21 mouse cellular contexts compared by ENCODE assay signal in the genomic region with DNA sequence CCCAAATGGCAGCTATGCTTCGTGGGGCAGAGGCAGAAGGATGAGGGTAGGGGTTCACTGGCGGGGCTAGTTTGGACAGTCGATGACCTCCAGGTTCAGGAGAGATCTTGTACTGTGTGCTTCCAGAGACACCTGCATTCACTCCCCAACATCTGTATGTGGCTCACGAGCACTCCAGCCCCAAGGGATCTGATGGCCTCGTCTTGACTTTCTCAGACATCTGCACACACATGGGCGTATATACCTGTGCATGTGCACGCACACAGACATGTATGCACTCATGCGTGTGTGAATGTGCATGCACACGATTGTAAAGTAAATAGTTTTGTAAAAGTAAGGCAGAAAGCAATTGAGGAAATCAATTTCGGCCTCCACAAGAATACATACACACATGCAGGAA.
DNase-seq lines count a peak whose midpoint lies in the region; ATAC-seq and TF ChIP-seq lines count a peak whose summit lies in the region.
"Had no signal": no experiment of that assay in that cellular context is flagged by ENCODE, and none has a peak within 500 bp of the region (broad histone marks: within the 10 kb centered on the region; RNA-seq: fewer than 3 reads in every experiment).

No protein-coding gene starts in this region.

- TF ChIP-seq POLR2A in heart, adult 2 months (IDR thresholded peaks at IDR 0.05; ENCODE audit: insufficient read depth, low read depth, low read length): no peak
- TF ChIP-seq POLR2A in kidney, adult 2 months (IDR thresholded peaks at IDR 0.05; ENCODE audit: low read depth, low read length): no peak
- TF ChIP-seq POLR2A in ES-Bruce4 (IDR thresholded peaks at IDR 0.05; ENCODE audit: insufficient read depth, low read length): no peak

- TF ChIP-seq EP300 in heart, adult 2 months (IDR thresholded peaks at IDR 0.05; ENCODE audit: insufficient read depth, low read depth, low read length): no peak
- no peak for TF ChIP-seq EP300 in ES-Bruce4 (IDR thresholded peaks at IDR 0.05; ENCODE audit: insufficient read depth, low read depth, low read length)

- H3K4me1 ChIP-seq in heart, embryonic 10.5 days: peaks cover 10% of the 10 kb centered on the region
- no peaks in the 10 kb centered on the region; the same call in 1 of the 2 replicates for H3K4me1 ChIP-seq in heart, adult 2 months (ENCODE audit: control insufficient read depth, insufficient read depth, low read length)
- H3K4me1 ChIP-seq in kidney, embryonic 15.5 days: peaks cover 15% of the 10 kb centered on the region; the same call in 1 of the 2 replicates
- H3K4me1 ChIP-seq in kidney, adult 2 months (ENCODE audit: control insufficient read depth, insufficient read depth, low read length): no peaks in the 10 kb centered on the region
- peaks cover 8% of the 10 kb centered on the region for H3K4me1 ChIP-seq in ES-Bruce4 (ENCODE audit: control insufficient read depth, insufficient read depth, low read length)
- H3K4me1 ChIP-seq in embryonic facial prominence, embryonic 13.5 days: peaks cover 13% of the 10 kb centered on the region
- H3K4me1 ChIP-seq: liver, embryonic 13.5 days had no signal

- peak overlapping the region; percentile 38; the same call in 1 of the 2 replicates for H3K4me2 ChIP-seq in kidney, embryonic 15.5 days
- 0 out of 2 replicates have a peak overlapping the region, but pooled peaks have one; percentile 5 for H3K4me2 ChIP-seq in embryonic facial prominence, embryonic 13.5 days
- H3K4me2 ChIP-seq: liver, embryonic 13.5 days had no signal

- no peak for TF ChIP-seq CTCF in heart, adult 2 months (IDR thresholded peaks at IDR 0.05)
- TF ChIP-seq CTCF in kidney, adult 2 months (conservative IDR thresholded peaks at IDR 0.05; ENCODE audit: insufficient read depth, insufficient read length, low read depth, low read length): no peak
- no peak for TF ChIP-seq CTCF in ES-Bruce4 (IDR thresholded peaks at IDR 0.05; ENCODE audit: low read depth, low read length)

- no peak overlapping the region for H3K27ac ChIP-seq in heart, embryonic 10.5 days
- no peak overlapping the region for H3K27ac ChIP-seq in heart, adult 2 months
- no peak overlapping the region for H3K27ac ChIP-seq in kidney, embryonic 15.5 days
- H3K27ac ChIP-seq in kidney, adult 2 months (ENCODE audit: insufficient read depth, low read depth, low read length): no peak overlapping the region
- H3K27ac ChIP-seq in ES-Bruce4 (ENCODE audit: insufficient read depth, low read length): no peak overlapping the region
- H3K27ac ChIP-seq in embryonic facial prominence, embryonic 13.5 days: no peak overlapping the region
- H3K27ac ChIP-seq: embryonic facial prominence, embryonic 12.5 days; hindbrain, postnatal 0 days; liver, embryonic 13.5 days had no signal

- H3K9me3 ChIP-seq in heart, embryonic 10.5 days: no peaks in the 10 kb centered on the region
- H3K9me3 ChIP-seq in kidney, embryonic 15.5 days (replicated peaks): no peaks in the 10 kb centered on the region
- no peaks in the 10 kb centered on the region for H3K9me3 ChIP-seq in ES-Bruce4 (replicated peaks; ENCODE audit: control insufficient read depth, insufficient read depth, low read length, poor library complexity, severe bottlenecking)
- no peaks in the 10 kb centered on the region for H3K9me3 ChIP-seq in embryonic facial prominence, embryonic 13.5 days
- H3K9me3 ChIP-seq: embryonic facial prominence, embryonic 12.5 days; liver, embryonic 13.5 days had no signal

- H3K36me3 ChIP-seq in heart, embryonic 10.5 days: no peaks in the 10 kb centered on the region
- no peaks in the 10 kb centered on the region for H3K36me3 ChIP-seq in heart, adult 2 months (ENCODE audit: control insufficient read depth, insufficient read depth, low read length)
- no peaks in the 10 kb centered on the region for H3K36me3 ChIP-seq in kidney, embryonic 15.5 days
- no peaks in the 10 kb centered on the region for H3K36me3 ChIP-seq in kidney, adult 2 months (ENCODE audit: control insufficient read depth, insufficient read depth, low read length)
- H3K36me3 ChIP-seq in ES-Bruce4 (ENCODE audit: control insufficient read depth, insufficient read depth, low read length, poor library complexity, severe bottlenecking): no peaks in the 10 kb centered on the region
- no peaks in the 10 kb centered on the region for H3K36me3 ChIP-seq in embryonic facial prominence, embryonic 13.5 days
- H3K36me3 ChIP-seq: embryonic facial prominence, embryonic 12.5 days; liver, embryonic 13.5 days had no signal

- H3K9ac ChIP-seq in heart, adult 2 months (ENCODE audit: low read depth, low read length): no peak overlapping the region
- no peak overlapping the region for H3K9ac ChIP-seq in kidney, embryonic 15.5 days
- peak overlapping the region; percentile 26 for H3K9ac ChIP-seq in ES-Bruce4 (ENCODE audit: low read depth, poor library complexity, severe bottlenecking)
- H3K9ac ChIP-seq in embryonic facial prominence, embryonic 13.5 days: no peak overlapping the region
- H3K9ac ChIP-seq: embryonic facial prominence, embryonic 12.5 days; liver, embryonic 13.5 days; lung, embryonic 14.5 days had no signal

- DNase-seq in heart, embryonic 10.5 days (ENCODE audit: low spot score): no peak
- DNase-seq in heart, adult 2 months: no peak
- DNase-seq in kidney, adult 2 months: no peak
- DNase-seq in retina, postnatal 1 day: no peak
- DNase-seq: adrenal gland, adult 8-10 months; cerebellum, adult 8-10 months; gastrocnemius, postnatal 25 days; kidney, postnatal 10 days; layer of hippocampus, postnatal 36 days; liver, embryonic 13.5 days; lung, embryonic 14.5 days; right cerebral cortex, postnatal 25 days; thymus, postnatal 36 days had no signal

- 38% methylated on average over 10 of the region's 10 CpGs for WGBS in heart, embryonic 10.5 days
- WGBS in heart, adult 2 months: 81% methylated on average over 10 of the region's 10 CpGs
- 51% methylated on average over 10 of the region's 10 CpGs for WGBS in kidney, embryonic 15.5 days
- WGBS in kidney, adult 2 months: 75% methylated on average over 10 of the region's 10 CpGs
- WGBS in embryonic facial prominence, embryonic 13.5 days: 32% methylated on average over 10 of the region's 10 CpGs

- intact Hi-C loops in heart, adult 2 months (cut with DNase I): no loop called here

- H3K4me3 ChIP-seq in heart, embryonic 10.5 days: peak overlapping the region; percentile 50
- no peak overlapping the region for H3K4me3 ChIP-seq in heart, adult 2 months
- no peak overlapping the region for H3K4me3 ChIP-seq in kidney, embryonic 15.5 days (replicated peaks)
- no peak overlapping the region for H3K4me3 ChIP-seq in kidney, adult 2 months (ENCODE audit: insufficient read depth, low read depth, low read length)
- peak overlapping the region; percentile 34; the same call in 1 of the 2 replicates for H3K4me3 ChIP-seq in ES-Bruce4 (ENCODE audit: low read depth, low read length)
- no peak overlapping the region for H3K4me3 ChIP-seq in embryonic facial prominence, embryonic 13.5 days
- H3K4me3 ChIP-seq: embryonic facial prominence, embryonic 12.5 days; liver, embryonic 13.5 days; myocyte had no signal

- H3K79me2 ChIP-seq in heart, adult 2 months (replicated peaks; ENCODE audit: control insufficient read depth, insufficient read depth, low read length): no peaks in the 10 kb centered on the region

- no peak for ATAC-seq in kidney, embryonic 15.5 days (replicated peaks; ENCODE audit: low FRiP score)
- no peak for ATAC-seq in embryonic facial prominence, embryonic 13.5 days (ENCODE audit: insufficient number of reproducible peaks, insufficient read depth, low FRiP score, low TSS enrichment, low read depth)
- ATAC-seq: hindbrain, postnatal 0 days; intestine, postnatal 0 days; Patski had no signal

- peaks cover 52% of the 10 kb centered on the region for H3K27me3 ChIP-seq in heart, embryonic 10.5 days (ENCODE audit: insufficient read depth, poor library complexity, severe bottlenecking)
- H3K27me3 ChIP-seq in heart, adult 2 months (ENCODE audit: control insufficient read depth, insufficient read depth, low read length): no peaks in the 10 kb centered on the region
- H3K27me3 ChIP-seq in kidney, embryonic 15.5 days: peaks cover 40% of the 10 kb centered on the region
- no peaks in the 10 kb centered on the region; the same call in 1 of the 2 replicates for H3K27me3 ChIP-seq in kidney, adult 2 months (replicated peaks; ENCODE audit: control insufficient read depth, insufficient read depth, low read length)
- no peaks in the 10 kb centered on the region for H3K27me3 ChIP-seq in ES-Bruce4 (ENCODE audit: control insufficient read depth, insufficient read depth, low read length, poor library complexity, severe bottlenecking)
- H3K27me3 ChIP-seq in embryonic facial prominence, embryonic 13.5 days: peaks cover 49% of the 10 kb centered on the region
- H3K27me3 ChIP-seq: Patski had no signal

Comparison
In these comparisons a context has a peak if more than half of its experiments do, and no peak if none do; other contexts are left out.
1. H3K4me3 ChIP-seq: peak in heart, embryonic 10.5 days (single experiment) and ES-Bruce4 (single experiment); none in heart, adult 2 months (single experiment), kidney, embryonic 15.5 days (single experiment), kidney, adult 2 months (single experiment) and embryonic facial prominence, embryonic 13.5 days (single experiment).